Mouse (Mus musculus): Measurements from ENCODE around the gene Utp14b.
A peak's percentile ranks its signal among the peaks of the same experiment; 100 is the strongest.

The Utp14b gene

DNA sequence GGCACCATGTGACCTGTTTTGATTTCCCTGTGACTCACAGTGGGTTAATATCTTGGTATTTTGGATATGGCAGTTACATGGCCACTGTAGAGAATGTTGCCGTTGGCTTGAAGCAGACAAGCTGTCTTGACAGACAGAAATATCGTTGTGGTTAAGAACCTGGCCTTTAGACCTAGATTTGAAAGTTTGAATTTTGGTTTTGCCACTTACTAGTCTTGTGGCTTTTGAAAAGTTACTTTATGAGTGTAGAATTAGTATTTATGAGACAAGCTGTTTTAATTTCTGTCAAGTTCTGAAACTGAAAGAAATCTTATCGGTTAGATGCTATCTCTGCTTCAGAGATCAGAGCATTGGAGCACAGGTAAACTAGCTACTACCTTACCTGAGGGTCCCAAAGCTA, 24.5 kb downstream of the Utp14b start:
- no peak for ATAC-seq (ENCODE audit: insufficient number of reproducible peaks, low FRiP score, low TSS enrichment)

DNA sequence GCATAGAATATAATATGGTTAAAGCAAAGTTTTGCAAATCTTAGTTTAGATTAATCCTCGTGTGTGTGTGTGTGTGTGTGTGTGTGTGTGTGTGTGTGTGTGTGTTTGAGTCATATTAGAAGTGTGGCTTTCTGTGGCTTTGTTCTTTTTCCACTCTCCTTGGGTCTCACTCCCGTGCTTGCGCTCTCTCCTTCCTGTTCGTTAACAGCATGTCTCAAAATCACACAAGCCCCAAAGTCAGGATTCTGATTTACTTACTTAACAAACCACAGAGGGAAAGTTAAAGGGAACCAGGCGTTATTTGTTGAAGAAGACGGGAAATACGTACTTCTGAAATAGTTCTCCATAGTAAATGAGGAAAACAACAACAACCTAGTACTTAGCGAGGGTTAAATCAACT, 26.3 kb downstream of the Utp14b start:
- no peak for ATAC-seq (ENCODE audit: insufficient number of reproducible peaks, low FRiP score, low TSS enrichment)

DNA sequence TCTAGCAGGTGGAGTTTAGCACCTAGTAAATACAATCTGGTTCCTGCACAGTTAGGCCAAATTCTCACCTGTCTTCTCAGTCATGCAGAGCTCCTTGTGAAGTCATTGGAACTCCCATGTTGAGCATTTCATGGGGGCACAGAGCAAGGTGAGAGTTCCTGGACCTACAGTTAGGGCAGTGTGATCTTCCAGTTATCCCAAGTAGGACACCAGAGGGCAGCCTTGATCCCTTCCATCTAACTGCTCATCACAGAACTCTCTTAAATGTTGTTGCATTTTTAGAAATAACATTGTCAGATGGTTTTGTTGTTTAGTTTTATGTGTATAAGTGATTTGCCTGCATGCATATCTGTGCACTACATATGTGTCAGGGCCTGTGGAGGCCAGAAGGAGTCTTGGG, 29.0 kb downstream of the Utp14b start:
- ATAC-seq (ENCODE audit: insufficient number of reproducible peaks, low FRiP score, low TSS enrichment): peak; percentile 70; the same call in 1 of the 2 replicates

DNA sequence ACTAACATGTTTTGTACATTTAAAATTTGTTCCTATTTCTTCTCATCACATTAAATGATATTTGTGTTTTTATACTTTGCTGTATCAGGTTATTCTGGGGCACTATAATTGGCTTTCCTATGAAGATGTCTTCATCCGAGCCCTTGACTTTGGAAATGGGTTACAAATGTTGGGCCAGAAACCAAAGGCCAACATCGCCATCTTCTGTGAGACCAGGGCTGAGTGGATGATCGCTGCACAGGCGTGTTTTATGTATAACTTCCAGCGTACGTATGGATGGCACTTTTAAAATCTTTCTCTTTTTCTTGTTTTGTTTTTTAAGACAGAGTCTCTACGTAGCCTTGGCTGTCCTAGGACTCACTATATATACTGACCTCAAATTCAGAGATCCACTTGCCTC, 30.3 kb downstream of the Utp14b start:
- no peak for ATAC-seq (ENCODE audit: insufficient number of reproducible peaks, low FRiP score, low TSS enrichment)

DNA sequence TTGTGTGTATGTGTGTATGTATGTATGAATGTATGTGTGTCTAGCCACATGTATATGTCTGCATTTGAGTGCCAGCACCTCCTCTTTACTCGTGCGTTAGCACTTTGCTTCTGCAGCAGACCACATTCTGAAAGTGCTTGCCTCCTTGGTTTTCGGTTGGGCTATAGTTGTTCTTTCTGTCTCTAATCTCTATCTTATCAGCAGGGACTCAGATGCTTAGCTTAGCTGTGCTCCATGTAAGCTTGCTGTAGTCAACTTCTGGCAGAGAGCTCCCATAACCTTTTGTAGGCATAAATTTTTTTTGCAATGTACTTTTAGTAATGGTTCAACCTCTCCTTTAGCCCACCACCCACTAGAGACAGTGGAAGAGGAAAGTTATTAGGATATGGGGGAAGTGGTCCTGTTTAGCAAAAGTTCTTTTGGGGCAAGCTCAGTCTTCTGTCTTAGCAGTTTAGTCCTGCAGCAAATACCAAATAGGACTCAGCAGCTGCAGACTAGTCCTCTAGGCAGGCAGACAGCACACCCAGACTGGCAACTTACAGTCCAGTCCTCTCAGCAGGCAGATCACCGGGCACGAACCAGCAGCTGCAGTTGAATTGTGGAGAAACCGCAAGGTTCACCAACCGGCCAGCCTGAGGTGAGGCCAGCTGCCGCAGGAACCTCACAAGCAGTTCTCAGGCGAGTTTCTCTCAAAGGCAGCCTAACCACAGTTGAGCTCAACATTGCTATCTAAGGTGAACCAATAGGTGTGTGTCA, 36.8 kb downstream of the Utp14b start:
- ATAC-seq (ENCODE audit: insufficient number of reproducible peaks, low FRiP score, low TSS enrichment): no peak

DNA sequence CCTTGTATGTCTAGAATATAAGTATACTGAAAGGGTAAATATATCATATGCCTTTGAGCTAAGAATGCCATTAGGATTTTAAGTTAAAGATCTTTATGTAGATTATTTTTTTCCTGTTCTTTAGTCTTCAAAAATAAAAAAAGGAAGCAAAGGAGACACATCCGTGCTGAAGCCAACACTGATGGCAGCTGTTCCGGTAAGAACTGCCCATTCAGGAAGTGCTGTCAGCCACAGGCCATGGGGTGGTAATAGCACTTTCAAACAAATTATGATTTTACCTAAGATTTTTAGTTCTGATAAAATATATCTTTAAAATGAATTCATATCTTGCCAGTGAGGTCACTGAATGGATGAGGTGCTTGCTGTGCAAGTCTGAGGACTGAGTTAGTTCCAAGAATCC, 38.5 kb downstream of the Utp14b start:
- ATAC-seq (ENCODE audit: insufficient number of reproducible peaks, low FRiP score, low TSS enrichment): no peak

DNA sequence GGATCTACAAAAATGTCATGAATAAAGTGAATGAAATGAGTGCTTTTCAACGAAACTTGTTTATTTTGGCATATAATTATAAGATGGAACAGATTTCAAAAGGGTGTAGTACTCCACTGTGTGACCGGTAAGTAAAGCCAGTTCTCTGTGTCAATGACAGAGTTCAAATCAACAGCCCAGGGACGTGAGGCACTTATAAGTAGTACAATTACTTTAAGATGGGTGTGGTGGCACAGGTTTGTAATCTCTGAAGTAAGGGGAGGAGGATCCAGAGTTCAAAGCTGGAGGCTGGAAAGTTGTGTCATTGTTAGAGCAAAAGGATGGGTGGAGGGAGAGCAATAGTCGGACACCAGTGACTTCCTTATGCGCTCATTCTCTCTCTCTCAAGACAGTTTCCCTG, 39.1 kb downstream of the Utp14b start:
- no peak for ATAC-seq (ENCODE audit: insufficient number of reproducible peaks, low FRiP score, low TSS enrichment)

DNA sequence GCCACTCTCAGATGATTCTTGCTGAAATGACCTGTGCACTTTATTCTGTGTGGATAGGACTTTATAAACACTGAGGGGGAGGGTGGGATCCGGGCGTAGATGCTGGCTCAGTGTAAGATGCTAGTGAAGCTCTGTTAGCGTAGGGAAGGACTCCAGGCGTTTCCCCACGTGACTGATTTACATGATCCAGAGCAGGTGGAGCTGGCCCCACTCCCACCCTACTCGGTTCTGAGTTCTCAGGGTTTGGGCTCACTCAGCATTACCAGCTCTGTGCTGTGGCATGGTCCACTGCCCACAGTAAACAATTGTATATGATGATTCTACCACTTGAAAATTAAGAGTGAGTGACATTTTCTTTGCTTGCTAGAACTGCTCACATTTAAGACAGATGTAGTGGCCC, 40.3 kb downstream of the Utp14b start:
- no peak for ATAC-seq (ENCODE audit: insufficient number of reproducible peaks, low FRiP score, low TSS enrichment)

DNA sequence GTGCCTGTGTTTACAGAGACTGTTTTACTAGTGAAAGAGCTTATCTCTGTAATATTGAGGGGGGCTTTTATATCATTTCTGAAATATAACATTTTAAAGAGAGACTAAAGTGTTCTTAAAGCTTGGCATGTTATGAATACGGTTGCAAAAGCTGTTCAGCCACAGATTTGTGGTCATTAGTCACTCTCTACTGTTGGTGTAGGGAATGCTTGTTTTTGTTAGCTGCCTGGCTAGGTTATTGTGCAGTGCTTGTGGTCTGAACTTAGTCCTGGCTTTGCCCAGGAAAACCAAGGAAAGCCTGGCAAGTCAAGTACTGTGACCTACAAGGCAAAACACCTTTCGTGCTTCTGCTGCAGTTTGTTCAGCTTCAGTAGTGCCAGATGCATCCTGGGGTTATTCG, 43.9 kb downstream of the Utp14b start:
- no peak for ATAC-seq (ENCODE audit: insufficient number of reproducible peaks, low FRiP score, low TSS enrichment)

DNA sequence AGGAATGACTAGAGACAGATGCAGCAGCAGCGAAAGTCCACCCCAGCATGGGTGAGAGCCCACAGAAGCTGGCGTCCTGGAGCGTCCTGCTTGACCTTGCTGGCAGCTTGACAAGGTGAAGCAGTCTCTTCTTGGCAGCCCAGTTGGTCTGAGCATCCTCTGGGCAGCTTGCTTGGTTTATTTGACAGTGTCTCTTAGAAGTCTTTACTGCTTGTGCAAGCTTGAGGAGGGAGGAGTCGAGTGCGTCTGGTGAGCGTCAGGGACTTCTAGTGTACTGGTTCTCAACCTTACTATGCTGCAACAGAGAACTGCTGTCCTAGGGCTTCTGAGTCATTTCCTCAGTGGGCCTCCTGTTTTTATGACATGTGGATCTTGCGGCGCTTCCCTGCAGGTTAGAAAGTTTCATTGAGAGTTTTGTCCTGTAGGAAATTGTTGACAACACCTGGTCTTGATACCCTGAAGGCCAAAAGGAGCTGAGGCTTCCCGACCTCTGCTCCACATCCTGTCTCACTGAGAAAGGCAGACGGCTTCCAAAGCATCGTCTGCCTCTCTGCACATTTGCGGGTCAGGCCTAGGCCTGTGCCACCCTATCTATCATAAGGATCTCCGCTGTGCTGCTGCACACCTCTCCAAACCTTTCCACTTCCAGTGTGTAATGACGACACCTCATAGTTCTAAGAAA, 44.6 kb downstream of the Utp14b start:
- no peak for ATAC-seq (ENCODE audit: insufficient number of reproducible peaks, low FRiP score, low TSS enrichment)

DNA sequence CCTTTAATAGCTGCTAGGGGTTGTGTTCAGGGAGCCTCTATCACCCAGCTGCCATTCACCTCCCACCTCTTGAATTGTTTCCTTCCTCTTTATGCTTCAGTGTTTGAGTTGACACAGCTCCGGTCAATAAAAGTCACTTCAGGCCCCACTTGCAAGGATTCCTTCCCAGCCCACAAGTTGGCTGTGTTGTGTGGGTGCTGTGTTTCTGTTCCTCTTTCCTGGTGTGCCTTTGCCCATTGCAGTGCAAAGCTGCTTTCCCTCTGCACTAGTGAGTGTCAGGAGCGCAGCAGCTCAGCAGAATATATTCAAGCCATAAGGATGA, 45.1 kb downstream of the Utp14b start:
- ATAC-seq (ENCODE audit: insufficient number of reproducible peaks, low FRiP score, low TSS enrichment): no peak

DNA sequence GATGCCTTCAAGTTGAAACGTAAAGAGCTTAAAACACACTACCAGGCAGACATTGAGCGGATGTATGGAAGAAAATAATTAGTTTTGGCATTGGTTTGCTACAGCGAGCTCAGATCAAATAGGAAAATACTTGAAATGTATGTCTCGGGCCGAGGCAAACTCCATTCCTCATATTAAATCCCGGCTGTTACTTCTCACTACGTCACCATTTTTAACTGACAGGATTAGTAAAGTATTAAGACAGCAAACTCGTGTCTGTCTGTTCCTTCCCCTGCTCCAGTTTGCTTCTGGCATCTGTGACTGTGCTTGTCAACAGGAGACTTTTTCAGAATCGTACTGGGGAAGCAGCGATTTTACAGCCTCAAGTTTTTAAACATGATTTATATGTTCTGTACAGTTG, 48.5 kb downstream of the Utp14b start:
- ATAC-seq (ENCODE audit: insufficient number of reproducible peaks, low FRiP score, low TSS enrichment): no peak

DNA sequence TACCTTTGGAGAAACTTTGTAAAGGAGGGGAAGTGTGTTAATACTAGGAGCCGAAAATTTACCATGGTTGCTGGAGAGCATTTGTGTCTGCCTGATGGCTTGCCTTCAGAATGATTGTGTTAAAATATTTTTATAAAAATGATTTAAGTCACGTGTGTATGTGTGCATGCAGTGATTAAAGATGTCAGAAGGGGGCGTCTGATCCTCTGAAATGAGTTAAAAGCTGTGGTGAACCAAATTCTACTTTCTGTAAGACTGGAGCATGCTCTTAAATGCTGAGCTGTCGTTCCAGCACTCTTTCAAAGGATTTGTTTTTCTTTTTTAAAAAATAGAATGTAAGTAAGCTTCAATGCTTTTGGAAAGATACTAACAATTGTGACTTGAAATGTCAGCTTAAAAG, 49.4 kb downstream of the Utp14b start:
- ATAC-seq (ENCODE audit: insufficient number of reproducible peaks, low FRiP score, low TSS enrichment): no peak

DNA sequence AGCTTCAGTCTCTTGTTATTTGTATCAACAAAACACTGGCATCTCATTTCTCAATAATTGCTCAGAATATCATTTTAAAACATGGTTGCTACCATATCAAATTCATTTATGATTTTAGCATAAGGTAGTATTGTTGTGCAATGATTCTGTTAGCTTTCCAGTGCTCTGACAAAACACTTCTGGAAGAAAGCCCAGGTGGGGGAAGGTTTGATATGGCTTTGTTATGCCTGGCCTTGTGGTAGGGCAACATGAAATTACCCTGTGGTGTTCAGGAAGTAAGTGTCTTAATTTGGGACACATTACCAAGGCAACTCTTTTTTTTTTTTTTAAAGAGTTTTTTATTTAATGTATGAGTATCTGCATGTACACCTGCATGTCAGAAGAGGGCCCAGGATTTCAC, 52.2 kb downstream of the Utp14b start:
- ATAC-seq (ENCODE audit: insufficient number of reproducible peaks, low FRiP score, low TSS enrichment): no peak

DNA sequence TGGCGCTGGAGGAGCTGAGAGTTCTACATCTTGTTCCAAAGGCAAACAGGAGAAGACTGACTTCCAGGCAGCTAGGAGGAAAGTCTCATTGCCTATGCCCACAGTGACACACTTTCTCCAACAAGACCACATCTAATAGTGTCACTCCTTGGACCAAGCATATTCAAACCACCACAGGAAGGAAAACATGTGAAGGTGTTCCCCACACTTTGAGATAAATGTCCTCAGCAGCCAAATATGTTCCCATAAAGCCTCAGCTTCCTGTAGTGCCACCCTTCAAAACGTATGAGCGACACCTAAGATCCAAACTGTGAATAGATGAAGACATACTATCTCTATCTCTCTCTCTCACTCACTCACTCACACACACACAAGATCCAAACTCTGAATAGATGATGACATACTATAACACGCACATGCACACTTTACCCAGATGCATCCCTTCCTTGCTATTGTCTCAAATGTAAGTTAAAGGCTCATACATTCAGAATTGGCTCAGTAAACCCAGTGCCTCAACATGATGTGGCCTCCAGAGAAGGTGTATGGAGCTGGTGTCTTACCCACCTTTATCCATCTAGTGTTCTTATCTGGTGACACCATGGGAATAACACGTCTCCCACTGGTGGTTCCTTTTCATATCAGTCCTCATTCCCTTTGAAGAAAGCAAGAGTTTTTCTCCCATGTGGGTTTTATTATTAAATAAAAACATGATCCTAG, 52.9 kb downstream of the Utp14b start:
- ATAC-seq (ENCODE audit: insufficient number of reproducible peaks, low FRiP score, low TSS enrichment): no peak
